Mouse (Mus musculus) T-helper 1 cell (primary cell): ENCODE data around the gene Acat3.
"Not testable (repeated sequence)": the region's sequence is repeated elsewhere in the genome, so short reads cannot be mapped to it uniquely, and the experiment has no call there.

ENCODE experiments used
- in situ Hi-C: fragments of 300-600 bp; cut with MboI, MseI; formaldehyde crosslinking; loops from one replicate; pipeline ENCODE4 v1.15.1; 2025; ENCODE audit warnings: high pct_unique_total_duplicates

The Acat3 gene

GRCm38 (mm10) chr17:12940151-12940805 lies at the start of gene Acat3:
Acat3 (minus strand) TSS chr17:12940600.
- in situ Hi-C loops, result no loop called here

GRCm38 (mm10) chr17:12988096-12988495 lies 47.7 kb upstream of the Acat3 start:
- in situ Hi-C loops, result not testable (repeated sequence)

GRCm38 (mm10) chr17:12983988-12984387 lies 43.6 kb upstream of the Acat3 start:
- in situ Hi-C loops, result no loop called here

- in situ Hi-C loops, result no loop called here
These were observed 38.1 kb upstream of the Acat3 start for GRCm38 (mm10) chr17:12978546-12978945.

GRCm38 (mm10) chr17:12973851-12974250 lies 33.5 kb upstream of the Acat3 start:
- in situ Hi-C loops, result loop anchor here (25.0 kb wide), 1 partner anchor 1988 kb away; the partner anchor contains the start of gene Phf10

- in situ Hi-C loops, result loop anchor here (25.0 kb wide), 1 partner anchor 1995 kb away; the partner anchor contains the start of gene Phf10
These were observed 26.8 kb upstream of the Acat3 start for GRCm38 (mm10) chr17:12967173-12967572.

GRCm38 (mm10) chr17:12963476-12963875 lies 23.1 kb upstream of the Acat3 start:
- in situ Hi-C loops, result loop anchor here (5.0 to 25.0 kb wide), 2 partner anchors 41 to 1999 kb away; partner anchors contain the start of gene Phf10

- in situ Hi-C loops, result loop anchor here (5.0 to 25.0 kb wide), 2 partner anchors 38 to 2002 kb away; partner anchors contain the start of gene Phf10
These were observed 20.0 kb upstream of the Acat3 start, which contains the start of gene Acat2 for GRCm38 (mm10) chr17:12960331-12960873. Acat2 (minus strand) TSS chr17:12960747.

GRCm38 (mm10) chr17:12959377-12959776 lies 19.0 kb upstream of the Acat3 start:
- in situ Hi-C loops, result loop anchor here (25.0 kb wide), 1 partner anchor 2003 kb away; the partner anchor contains the start of gene Phf10

GRCm38 (mm10) chr17:12956664-12957063 lies 16.3 kb upstream of the Acat3 start:
- in situ Hi-C loops, result loop anchor here (25.0 kb wide), 1 partner anchor 2006 kb away; the partner anchor contains the start of gene Phf10

GRCm38 (mm10) chr17:12949669-12950068 lies 9.3 kb upstream of the Acat3 start:
- in situ Hi-C loops, result loop anchor here (25.0 kb wide), 1 partner anchor 2013 kb away; the partner anchor contains the start of gene Phf10

GRCm38 (mm10) chr17:12942459-12943162 lies 2.2 kb upstream of the Acat3 start:
- in situ Hi-C loops, result no loop called here

- in situ Hi-C loops, result no loop called here
These were observed 1.3 kb upstream of the Acat3 start for GRCm38 (mm10) chr17:12941543-12942260.

- in situ Hi-C loops, result not testable (repeated sequence)
These were observed 837 bp downstream of the Acat3 start for GRCm38 (mm10) chr17:12939377-12940148.

- in situ Hi-C loops, result no loop called here
These were observed 2.3 kb downstream of the Acat3 start for GRCm38 (mm10) chr17:12938077-12938476.

GRCm38 (mm10) chr17:12937412-12937970 lies 2.9 kb downstream of the Acat3 start:
- in situ Hi-C loops, result no loop called here

GRCm38 (mm10) chr17:12935719-12936118 lies 4.7 kb downstream of the Acat3 start:
- in situ Hi-C loops, result no loop called here

GRCm38 (mm10) chr17:12931576-12931975 lies 8.8 kb downstream of the Acat3 start:
- in situ Hi-C loops, result not testable (repeated sequence)

- in situ Hi-C loops, result no loop called here
These were observed 14.7 kb downstream of the Acat3 start for GRCm38 (mm10) chr17:12925703-12926180.

GRCm38 (mm10) chr17:12925001-12925400 lies 15.4 kb downstream of the Acat3 start:
- in situ Hi-C loops, result no loop called here
